Mouse (Mus musculus) cerebellum, adult 2 months (tissue): ENCODE data around the gene Olfr49.

ENCODE experiments used
- CTCF ChIP-seq: fragments of 200-500 bp; IDR thresholded peaks from 2 replicates; pipeline ENCODE4 v1.5.1; 2011; ENCODE audit warnings: low read depth, mild to moderate bottlenecking, control low read depth, low read length, moderate library complexity, borderline replicate concordance; ENCODE audit not compliant: insufficient read depth
- POLR2A ChIP-seq: fragments of 200-500 bp; IDR thresholded peaks from 2 replicates; pipeline ENCODE4 v1.6.1; 2011; ENCODE audit warnings: low read length, control low read depth, borderline replicate concordance; ENCODE audit not compliant: insufficient read depth

GRCm38 (mm10) chr14:54264231-54264630 is 20.5 kb downstream of the Olfr49 start:
- TF ChIP-seq CTCF = no peak
- TF ChIP-seq POLR2A = no peak
